Comparison of ENCODE assay signal across 27 mouse cellular contexts in the genomic region with DNA sequence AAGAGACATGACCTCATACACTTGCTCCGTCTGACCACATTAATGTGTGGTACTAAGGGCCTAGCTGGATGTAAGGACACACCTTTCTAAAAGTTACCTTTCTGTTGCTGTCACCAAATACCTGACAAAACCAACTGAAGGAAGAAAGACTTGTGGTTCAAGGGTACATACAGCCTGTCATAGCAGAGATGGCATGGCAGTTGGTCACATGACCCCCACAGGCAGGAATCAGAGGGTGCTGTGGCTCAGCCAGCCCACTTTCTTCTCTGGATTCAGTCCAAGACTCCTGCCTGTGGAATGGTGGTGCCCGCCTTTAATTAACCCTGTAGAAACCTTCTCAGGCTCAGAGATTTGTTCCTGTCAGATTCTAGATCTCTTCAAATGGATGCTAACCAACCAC. TPM values are rescaled to one million over a fixed set of nuclear protein-coding genes. Genes with fewer than 3 reads are reported as not detected.
A peak's percentile ranks its signal among the peaks of the same experiment; 100 is the strongest.
DNase-seq lines count a peak whose midpoint lies in the region; ATAC-seq and TF ChIP-seq lines count a peak whose summit lies in the region.
"Had no signal": no experiment of that assay in that cellular context is flagged by ENCODE, and none has a peak within 500 bp of the region (broad histone marks: within the 10 kb centered on the region; RNA-seq: fewer than 3 reads in every experiment).

No protein-coding gene starts in this region.

- no peak for TF ChIP-seq RAD21 in MEL (IDR thresholded peaks at IDR 0.05; ENCODE audit: low read depth, low read length)

- DNase-seq in liver, postnatal 0 days = no peak
- DNase-seq in liver (no peak), MEL (ENCODE audit: low read depth, low spot score) (no peak)
- no peak for DNase-seq in testis, postnatal 14 days (ENCODE audit: low spot score)
- DNase-seq in heart, postnatal 14 days = no peak
- DNase-seq: adrenal gland, postnatal 25 days; cerebellum, adult 11-12 months; cerebellum, postnatal 14 days; embryo, embryonic 11 days; forebrain, postnatal 0 days; left cerebral cortex, postnatal 4 days; lung, postnatal 14 days; spleen, adult 18-20 months had no signal

- TF ChIP-seq EP300 in liver, postnatal 0 days (IDR thresholded peaks at IDR 0.05; ENCODE audit: low read depth) = no peak
- no peak for TF ChIP-seq EP300 in MEL (IDR thresholded peaks at IDR 0.05; ENCODE audit: low read depth in 1 of 2, low read length in 2 of 2)

- no peaks in the 10 kb centered on the region for H3K36me3 ChIP-seq in liver, postnatal 0 days (replicated peaks; ENCODE audit: insufficient read depth, low read length)
- H3K36me3 ChIP-seq in C2C12 (ENCODE audit: control insufficient read depth, insufficient read depth) = no peaks in the 10 kb centered on the region
- peaks cover 0 to 5% of the 10 kb centered on the region in 2 experiments; a peak in 1 of 4 replicates for H3K36me3 ChIP-seq in MEL (ENCODE audit: control insufficient read depth in 1 of 2, insufficient read depth in 2 of 2, low read length in 2 of 2)
- no peaks in the 10 kb centered on the region for H3K36me3 ChIP-seq in small intestine, adult 2 months (ENCODE audit: control insufficient read depth, insufficient read depth, low read length)
- H3K36me3 ChIP-seq: forebrain, embryonic 10.5 days; G1E; liver, embryonic 12.5 days; midbrain, embryonic 10.5 days had no signal

- H3K4me3 ChIP-seq in liver, postnatal 0 days (ENCODE audit: low read depth, low read length) = no peak overlapping the region
- H3K4me3 ChIP-seq in C2C12 (ENCODE audit: insufficient read depth, poor library complexity, severe bottlenecking) (no peak overlapping the region), MEL (ENCODE audit: control insufficient read depth in 1 of 2, insufficient read depth in 1 of 2, low read depth in 2 of 2, low read length in 2 of 2) (no peak overlapping the region)
- no peak overlapping the region for H3K4me3 ChIP-seq in small intestine, adult 2 months (ENCODE audit: low read depth, low read length)
- H3K4me3 ChIP-seq: forebrain, embryonic 10.5 days; liver, embryonic 12.5 days; midbrain, embryonic 10.5 days had no signal

- no peak for TF ChIP-seq CTCF in liver, postnatal 0 days (IDR thresholded peaks at IDR 0.05; ENCODE audit: low read depth)
- TF ChIP-seq CTCF in C2C12 (IDR thresholded peaks at IDR 0.05; ENCODE audit: control insufficient read depth, insufficient read depth, insufficient read length) = no peak
- no peak for TF ChIP-seq CTCF in MEL (IDR thresholded peaks at IDR 0.05 in 2 of 3, conservative IDR thresholded peaks at IDR 0.05 in 1 of 3; ENCODE audit: control insufficient read depth in 1 of 3, insufficient read depth in 1 of 3, low read depth in 2 of 3, low read length in 3 of 3, poor library complexity in 1 of 3, severe bottlenecking in 1 of 3)
- TF ChIP-seq CTCF in small intestine, adult 2 months (IDR thresholded peaks at IDR 0.05; ENCODE audit: extremely low read depth, insufficient read length, insufficient replicate concordance, low read depth, low read length) = no peak

- no peaks in the 10 kb centered on the region for H3K79me3 ChIP-seq in C2C12 (ENCODE audit: low read depth)

- peak overlapping the region; percentile 57; the same call in 1 of the 2 replicates for H3K27ac ChIP-seq in liver, postnatal 0 days (ENCODE audit: low read depth)
- no peak overlapping the region for H3K27ac ChIP-seq in MEL (ENCODE audit: control insufficient read depth, low read depth, low read length)
- H3K27ac ChIP-seq in small intestine, adult 2 months (ENCODE audit: insufficient read depth, low read depth, low read length) = 0 out of 2 replicates have a peak overlapping the region, but pooled peaks have one; percentile 38
- H3K27ac ChIP-seq: hindbrain, embryonic 14.5 days; liver, embryonic 12.5 days; midbrain, embryonic 10.5 days had no signal

- no peak for ATAC-seq in liver, postnatal 0 days
- ATAC-seq: CD4-positive, CD25-positive, alpha-beta regulatory T cell, adult 4 months; forebrain, postnatal 0 days; intestine, embryonic 16.5 days; liver, embryonic 12.5 days had no signal

- no peaks in the 10 kb centered on the region for H3K79me2 ChIP-seq in C2C12 (ENCODE audit: control insufficient read depth, insufficient read depth)
- H3K79me2 ChIP-seq in MEL (ENCODE audit: control insufficient read depth, insufficient read depth, low read length, poor library complexity) = no peaks in the 10 kb centered on the region

- intact Hi-C loops in heart, postnatal 14 days (cut with DNase I) = no loop called here

- 65% methylated on average over 2 of the region's 2 CpGs for WGBS in liver, postnatal 0 days (ENCODE audit: insufficient replicate concordance)
- WGBS in small intestine, adult 2 months = 46% methylated on average over 2 of the region's 2 CpGs

- TF ChIP-seq POLR2A in MEL (IDR thresholded peaks at IDR 0.05; ENCODE audit: control insufficient read depth in 1 of 2, insufficient read depth in 1 of 2, low read depth in 1 of 2, low read length in 2 of 2, poor library complexity in 1 of 2) = no peak
- no peak for TF ChIP-seq POLR2A in small intestine, adult 2 months (IDR thresholded peaks at IDR 0.05; ENCODE audit: low read depth, low read length)

- no peaks in the 10 kb centered on the region for H3K9me3 ChIP-seq in liver, postnatal 0 days (ENCODE audit: low read length)
- no peaks in the 10 kb centered on the region for H3K9me3 ChIP-seq in MEL (replicated peaks; ENCODE audit: insufficient read depth, low read length)
- H3K9me3 ChIP-seq: forebrain, embryonic 10.5 days; G1E; liver, embryonic 12.5 days; midbrain, embryonic 10.5 days had no signal

- H3K4me2 ChIP-seq in liver, postnatal 0 days (ENCODE audit: low read depth, low read length) = no peak overlapping the region
- H3K4me2 ChIP-seq: heart, embryonic 11.5 days; hindbrain, embryonic 14.5 days had no signal

- H3ac ChIP-seq in C2C12 (ENCODE audit: control insufficient read depth, insufficient read length, low read depth) = no peak overlapping the region

- H3K4me1 ChIP-seq in liver, postnatal 0 days (ENCODE audit: insufficient read depth) = peaks cover 18% of the 10 kb centered on the region
- peaks cover 7 to 15% of the 10 kb centered on the region in 2 experiments for H3K4me1 ChIP-seq in MEL (ENCODE audit: control insufficient read depth in 1 of 2, insufficient read depth in 2 of 2, low read length in 2 of 2)
- peaks cover 30% of the 10 kb centered on the region for H3K4me1 ChIP-seq in small intestine, adult 2 months (ENCODE audit: control insufficient read depth, insufficient read depth, insufficient read length, low read length)

- H3K9ac ChIP-seq in liver, postnatal 0 days (replicated peaks) = no peak overlapping the region
- H3K9ac ChIP-seq in MEL (ENCODE audit: control insufficient read depth, low read depth, low read length, poor library complexity, severe bottlenecking) = no peak overlapping the region
- H3K9ac ChIP-seq: forebrain, postnatal 0 days; hindbrain, embryonic 14.5 days; liver, embryonic 12.5 days had no signal

- H3K27me3 ChIP-seq in liver, postnatal 0 days (ENCODE audit: insufficient read depth, low read length) = no peaks in the 10 kb centered on the region
- H3K27me3 ChIP-seq in C2C12 (ENCODE audit: control insufficient read depth, insufficient read depth, insufficient read length) (no peaks in the 10 kb centered on the region), MEL (ENCODE audit: control insufficient read depth in 1 of 2, insufficient read depth in 2 of 2, low read length in 2 of 2) (no peaks in the 10 kb centered on the region)
- no peaks in the 10 kb centered on the region for H3K27me3 ChIP-seq in small intestine, adult 2 months (ENCODE audit: control insufficient read depth, insufficient read depth, low read length)

RNA-seq across cellular contexts. Expression of a gene that starts 7.8 kb away (rescaled TPM):
- polyA plus RNA-seq in liver, postnatal 0 days (2015; fragmentation: Nextera tagmentation; extraction: Ambion mirVana) = 3.4 TPM in 2 replicates
- 1.3 TPM for polyA plus RNA-seq in C2C12 (2012; fragmentation: generic; extraction: Trizol)
- not detected in 2 replicates for total RNA-seq in MEL (2012; rRNA removed)
- not detected for polyA plus RNA-seq in MEL (2012; ENCODE audit: insufficient read depth in 1 of 2, insufficient read length in 2 of 2, low read depth in 1 of 2, low replicate concordance in 2 of 2, missing spikeins in 1 of 2)
- 637 and 2,134 TPM in 2 replicates for polyA plus RNA-seq in small intestine, adult 2 months (2012; rRNA removed)
- total RNA-seq in heart, postnatal 14 days (2021) = under 1 TPM in 1 of 2 experiments, not detected in 1; 0.53 TPM
- total RNA-seq: adrenal gland, postnatal 25 days; forebrain, postnatal 0 days; G1E; left cerebral cortex, adult 18-20 months; left cerebral cortex, postnatal 4 days had no signal
- polyA plus RNA-seq: CD4-positive, CD25-positive, alpha-beta regulatory T cell, adult 4 months; forebrain, embryonic 10.5 days; forebrain, postnatal 0 days; G1E; hindbrain, embryonic 14.5 days; midbrain, embryonic 10.5 days; neural tube, embryonic 11.5 days had no signal

RNA-seq across cellular contexts. Expression of a gene that starts 13.8 kb away (rescaled TPM):
- 12.9 and 14.8 TPM in 2 replicates for polyA plus RNA-seq in liver, postnatal 0 days (2015; fragmentation: Nextera tagmentation; extraction: Ambion mirVana)
- polyA plus RNA-seq in C2C12 (2012; fragmentation: generic; extraction: Trizol) (71.2 TPM), MEL (2012; ENCODE audit: insufficient read depth in 1 of 2, insufficient read length in 2 of 2, low read depth in 1 of 2, low replicate concordance in 2 of 2, missing spikeins in 1 of 2) (10 to 100 TPM in 1 of 2 experiments, not detected in 1; 48.1 TPM)
- 16.1 and 18.2 TPM in 2 replicates for total RNA-seq in MEL (2012; rRNA removed)
- 62.5 and 105 TPM in 2 replicates for polyA plus RNA-seq in small intestine, adult 2 months (2012; rRNA removed)
- total RNA-seq in heart, postnatal 14 days (2021) = 10 to 100 TPM; 38.4 to 39.7 TPM

RNA-seq across cellular contexts. Expression of a gene that starts 20.7 kb away (rescaled TPM):
- polyA plus RNA-seq in liver, postnatal 0 days (2015; fragmentation: Nextera tagmentation; extraction: Ambion mirVana) = 12.6 and 19.8 TPM in 2 replicates
- polyA plus RNA-seq in C2C12 (2012; fragmentation: generic; extraction: Trizol) (55.2 TPM), MEL (2012; ENCODE audit: insufficient read depth in 1 of 2, insufficient read length in 2 of 2, low read depth in 1 of 2, low replicate concordance in 2 of 2, missing spikeins in 1 of 2) (1 to 10 TPM in 1 of 2 experiments, not detected in 1; 1.7 TPM)
- total RNA-seq in MEL (2012; rRNA removed) = 0.04 TPM in 1 of 2 replicates, not detected in the other
- 18.9 and 26.0 TPM in 2 replicates for polyA plus RNA-seq in small intestine, adult 2 months (2012; rRNA removed)
- 10 to 100 TPM; 47.5 to 50.8 TPM for total RNA-seq in heart, postnatal 14 days (2021)
- polyA plus RNA-seq: CD4-positive, CD25-positive, alpha-beta regulatory T cell, adult 4 months; G1E had no signal

RNA-seq across cellular contexts. Expression of a gene that starts 36.3 kb away (rescaled TPM):
- polyA plus RNA-seq in liver, postnatal 0 days (2015; fragmentation: Nextera tagmentation; extraction: Ambion mirVana) = 0.07 TPM in 1 of 2 replicates, not detected in the other
- polyA plus RNA-seq in C2C12 (2012; fragmentation: generic; extraction: Trizol) (0.07 TPM), MEL (2012; ENCODE audit: insufficient read depth in 1 of 2, insufficient read length in 2 of 2, low read depth in 1 of 2, low replicate concordance in 2 of 2, missing spikeins in 1 of 2) (under 1 TPM in 1 of 2 experiments, not detected in 1; 0.17 TPM)
- total RNA-seq in MEL (2012; rRNA removed) = 0.27 TPM in 1 of 2 replicates, not detected in the other
- 0.13 TPM in 1 of 2 replicates, not detected in the other for polyA plus RNA-seq in small intestine, adult 2 months (2012; rRNA removed)
- not detected for total RNA-seq in heart, postnatal 14 days (2021)
- total RNA-seq: adrenal gland, postnatal 25 days; forebrain, postnatal 0 days; heart, postnatal 10 days; left cerebral cortex, postnatal 4 days had no signal
- polyA plus RNA-seq: CD4-positive, CD25-positive, alpha-beta regulatory T cell, adult 4 months; forebrain, postnatal 0 days; gonadal fat pad, adult 2 months; midbrain, embryonic 10.5 days had no signal

RNA-seq across cellular contexts. Expression of a gene that starts 36.4 kb away (rescaled TPM):
- polyA plus RNA-seq in liver, postnatal 0 days (2015; fragmentation: Nextera tagmentation; extraction: Ambion mirVana) = 7.4 and 8.2 TPM in 2 replicates
- polyA plus RNA-seq in C2C12 (2012; fragmentation: generic; extraction: Trizol) = 23.4 TPM
- 17.1 and 21.0 TPM in 2 replicates for total RNA-seq in MEL (2012; rRNA removed)
- polyA plus RNA-seq in MEL (2012; ENCODE audit: insufficient read depth in 1 of 2, insufficient read length in 2 of 2, low read depth in 1 of 2, low replicate concordance in 2 of 2, missing spikeins in 1 of 2) = 10 to 100 TPM in 1 of 2 experiments, not detected in 1; 80.2 TPM
- 41.3 and 48.8 TPM in 2 replicates for polyA plus RNA-seq in small intestine, adult 2 months (2012; rRNA removed)
- 1 to 10 TPM; 4.6 to 6.3 TPM for total RNA-seq in heart, postnatal 14 days (2021)

Comparison
In these comparisons a context has a peak if more than half of its experiments do, and no peak if none do; other contexts are left out.
1. RNA of a gene that starts 7.8 kb away (polyA plus RNA-seq): 637 to 2,134 TPM in small intestine, adult 2 months; 3.4 TPM in liver, postnatal 0 days, 1.3 TPM in C2C12 (single experiment) and not detected in MEL; every median in the first group is over 100 times any median in the second.